Mouse (Mus musculus) midbrain, embryonic 16.5 days (tissue): ENCODE measurements around the gene Hnrnph1. TPM values are rescaled to one million over a fixed set of nuclear protein-coding genes. Genes with fewer than 3 reads are reported as not detected.
A peak's percentile ranks its signal among the peaks of the same experiment; 100 is the strongest.

Source experiments
- ATAC-seq: fragments of 200-750 bp; cut with Nextera tagmentation; 2 replicates; pipeline ENCODE4 v1.8.0; 2017; ENCODE audit warnings: moderate TSS enrichment
- H3K27ac ChIP-seq: fragments of 300-500 bp; sonication (generic); 2 replicates; pipeline ENCODE4 v1.5.1; 2014; ENCODE audit warnings: mild to moderate bottlenecking, low read length, mixed read lengths
- H3K27me3 ChIP-seq: fragments of 300-500 bp; sonication (generic); 2 replicates; pipeline ENCODE4 v1.6.1; 2014; ENCODE audit warnings: low read depth, low read length, mixed read lengths; ENCODE audit not compliant: control insufficient read depth, insufficient read depth
- H3K36me3 ChIP-seq: fragments of 300-500 bp; sonication (generic); 2 replicates; pipeline ENCODE4 v1.6.1; 2014; ENCODE audit warnings: mild to moderate bottlenecking, low read length, moderate library complexity, mixed read lengths; ENCODE audit not compliant: control insufficient read depth, insufficient read depth
- H3K4me1 ChIP-seq: fragments of 300-500 bp; sonication (generic); 2 replicates; pipeline ENCODE4 v1.6.1; 2014; ENCODE audit warnings: mild to moderate bottlenecking, low read length, mixed read lengths; ENCODE audit not compliant: control insufficient read depth, insufficient read depth
- H3K4me2 ChIP-seq: fragments of 300-500 bp; sonication (generic); 2 replicates; pipeline ENCODE4 v1.6.1; 2014; ENCODE audit warnings: mild to moderate bottlenecking, low read length, mixed read lengths
- H3K4me3 ChIP-seq: fragments of 300-500 bp; sonication (generic); 2 replicates; pipeline ENCODE4 v1.5.1; 2014; ENCODE audit warnings: low read depth, mild to moderate bottlenecking, low read length, moderate library complexity, mixed read lengths
- H3K9ac ChIP-seq: fragments of 300-500 bp; sonication (generic); 2 replicates; pipeline ENCODE4 v1.6.1; 2014; ENCODE audit warnings: low read depth, low read length, mixed read lengths
- H3K9me3 ChIP-seq: fragments of 300-500 bp; sonication (generic); replicated peaks from 2 replicates; pipeline ENCODE4 v1.6.1; 2014; ENCODE audit warnings: mild to moderate bottlenecking, low read length, mixed read lengths; ENCODE audit not compliant: control insufficient read depth, poor library complexity, severe bottlenecking
- WGBS: fragments of 180-500 bp; shearing (Covaris S2); extraction: QIAGEN DNeasy Blood & Tissue Kit; methylation state at CpG from one replicate; pipeline ENCODE4 v1.1.7; 2014; 5-methylcytosine and 5-hydroxymethylcytosine counted together
- polyA plus RNA-seq: library from polyadenylated mRNA; unstranded; fragments of >200 nt; fragmentation: Nextera tagmentation; extraction: Ambion mirVana; gene quantifications from 2 replicates; pipeline ENCODE4 v1.2.1, GENCODE M21; 2015

The Hnrnph1 gene
- polyA plus RNA-seq, 1 experiment from 2014 or later = 456 TPM

GRCm38 (mm10) chr11:50369360-50369911, 7.4 kb upstream of the Hnrnph1 start:
- Histone ChIP-seq H3K4me3 (no peak overlapping the region), H3K9ac (no peak overlapping the region), H3K36me3 (no peaks in the 10 kb centered on the region), H3K4me1 (peaks cover 7% of the 10 kb centered on the region), H3K27ac (no peak overlapping the region), H3K27me3 (no peaks in the 10 kb centered on the region), H3K4me2 (no peak overlapping the region), H3K9me3 (no peaks in the 10 kb centered on the region)
- 87% methylated on average over 5 of the region's 5 CpGs for WGBS
- ATAC-seq = no peak

GRCm38 (mm10) chr11:50370969-50371368, 5.8 kb upstream of the Hnrnph1 start:
- Histone ChIP-seq H3K36me3 (no peaks in the 10 kb centered on the region), H3K4me1 (peaks cover 7% of the 10 kb centered on the region), H3K27me3 (no peaks in the 10 kb centered on the region), H3K27ac (peak overlapping the region; percentile 95), H3K9ac (peak overlapping the region; percentile 72; the same call in 1 of the 2 replicates), H3K9me3 (no peaks in the 10 kb centered on the region), H3K4me3 (no peak overlapping the region), H3K4me2 (peak overlapping the region; percentile 65)
- WGBS = 31% methylated on average over 4 of the region's 4 CpGs
- peak; percentile 75 for ATAC-seq

GRCm38 (mm10) chr11:50371399-50371841, 5.4 kb upstream of the Hnrnph1 start:
- no peaks in the 10 kb centered on the region for H3K36me3 ChIP-seq
- peak overlapping the region; percentile 72 for H3K9ac ChIP-seq
- 1% methylated on average over 18 of the region's 18 CpGs for WGBS
- ATAC-seq = peak; percentile 68; the same call in 1 of the 2 replicates
- H3K4me3 ChIP-seq = peak overlapping the region; percentile 37
- H3K27ac ChIP-seq = peak overlapping the region; percentile 95
- no peaks in the 10 kb centered on the region for H3K9me3 ChIP-seq
- peaks cover 11% of the 10 kb centered on the region for H3K4me1 ChIP-seq
- peak overlapping the region; percentile 65 for H3K4me2 ChIP-seq
- no peaks in the 10 kb centered on the region for H3K27me3 ChIP-seq

GRCm38 (mm10) chr11:50371911-50372310, 4.9 kb upstream of the Hnrnph1 start:
- Histone ChIP-seq H3K4me1 (peaks cover 12% of the 10 kb centered on the region), H3K9me3 (no peaks in the 10 kb centered on the region), H3K36me3 (no peaks in the 10 kb centered on the region), H3K4me3 (peak overlapping the region; percentile 37; the same call in 1 of the 2 replicates), H3K4me2 (peak overlapping the region; percentile 65), H3K27me3 (no peaks in the 10 kb centered on the region), H3K27ac (peak overlapping the region; percentile 95), H3K9ac (peak overlapping the region; percentile 72)
- 94% methylated on average over 1 of the region's 1 CpGs for WGBS
- ATAC-seq = no peak

GRCm38 (mm10) chr11:50373086-50373485, 3.7 kb upstream of the Hnrnph1 start:
- Histone ChIP-seq H3K4me3 (no peak overlapping the region), H3K4me1 (peaks cover 12% of the 10 kb centered on the region), H3K9me3 (no peaks in the 10 kb centered on the region), H3K9ac (no peak overlapping the region), H3K36me3 (no peaks in the 10 kb centered on the region), H3K27me3 (no peaks in the 10 kb centered on the region), H3K27ac (no peak overlapping the region), H3K4me2 (no peak overlapping the region)
- no peak for ATAC-seq

- no peak overlapping the region for H3K27ac ChIP-seq
- WGBS = 96% methylated on average over 1 of the region's 1 CpGs
Observed at GRCm38 (mm10) chr11:50373621-50374020, 3.2 kb upstream of the Hnrnph1 start.

GRCm38 (mm10) chr11:50374286-50375015, 2.3 kb upstream of the Hnrnph1 start:
- Histone ChIP-seq H3K9me3 (no peaks in the 10 kb centered on the region), H3K27me3 (no peaks in the 10 kb centered on the region), H3K27ac (no peak overlapping the region), H3K4me3 (no peak overlapping the region), H3K4me1 (peaks cover 18% of the 10 kb centered on the region), H3K4me2 (no peak overlapping the region), H3K36me3 (peaks cover 3% of the 10 kb centered on the region; the same call in 1 of the 2 replicates), H3K9ac (no peak overlapping the region)
- WGBS = 68% methylated on average over 13 of the region's 13 CpGs
- no peak for ATAC-seq

More at GRCm38 (mm10) chr11:50373621-50374020, 3.2 kb upstream of the Hnrnph1 start:
- peaks cover 12% of the 10 kb centered on the region for H3K4me1 ChIP-seq
- H3K27me3 ChIP-seq = no peaks in the 10 kb centered on the region
- H3K4me2 ChIP-seq = no peak overlapping the region
- no peak overlapping the region for H3K4me3 ChIP-seq
- H3K36me3 ChIP-seq = no peaks in the 10 kb centered on the region
- ATAC-seq = no peak
- no peak overlapping the region for H3K9ac ChIP-seq
- H3K9me3 ChIP-seq = no peaks in the 10 kb centered on the region

GRCm38 (mm10) chr11:50375421-50375820, 1.4 kb upstream of the Hnrnph1 start:
- Histone ChIP-seq H3K27ac (no peak overlapping the region), H3K9ac (no peak overlapping the region), H3K27me3 (no peaks in the 10 kb centered on the region), H3K4me3 (no peak overlapping the region), H3K4me1 (peaks cover 24% of the 10 kb centered on the region), H3K9me3 (no peaks in the 10 kb centered on the region), H3K36me3 (peaks cover 7% of the 10 kb centered on the region; the same call in 1 of the 2 replicates), H3K4me2 (no peak overlapping the region)
- 21% methylated on average over 5 of the region's 5 CpGs for WGBS
- no peak for ATAC-seq

- Histone ChIP-seq H3K9ac (peak overlapping the region; percentile 95), H3K27ac (peak overlapping the region; percentile 99), H3K9me3 (no peaks in the 10 kb centered on the region), H3K27me3 (no peaks in the 10 kb centered on the region), H3K4me2 (peak overlapping the region; percentile 95), H3K36me3 (peaks cover 7% of the 10 kb centered on the region; the same call in 1 of the 2 replicates), H3K4me1 (peaks cover 20% of the 10 kb centered on the region), H3K4me3 (peak overlapping the region; percentile 95)
- ATAC-seq = no peak
- WGBS = 22% methylated on average over 10 of the region's 10 CpGs
Observed at GRCm38 (mm10) chr11:50376156-50376790, 517 bp upstream of the Hnrnph1 start.
